25 mouse cellular contexts compared by ENCODE assay signal in genomic region chr11:99391375-99391774, GRCm38 (mm10). TPM values are rescaled to one million over a fixed set of nuclear protein-coding genes. Genes with fewer than 3 reads are reported as not detected.
A peak's percentile ranks its signal among the peaks of the same experiment; 100 is the strongest.
DNase-seq lines count a peak whose midpoint lies in the region; ATAC-seq lines count a peak whose summit lies in the region.
"Had no signal": no experiment of that assay in that cellular context is flagged by ENCODE, and none has a peak within 500 bp of the region (broad histone marks: within the 10 kb centered on the region; RNA-seq: fewer than 3 reads in every experiment).

No protein-coding gene starts in this region.

- no peak for ATAC-seq in cerebellum, adult (ENCODE audit: insufficient number of reproducible peaks, low FRiP score, low TSS enrichment)
- no peak for ATAC-seq in stomach, embryonic 16.5 days (ENCODE audit: insufficient read depth, low FRiP score)
- ATAC-seq in monocyte, adult 5-6 weeks (replicated peaks; ENCODE audit: insufficient number of reproducible peaks, low FRiP score, low TSS enrichment, poor library complexity, severe bottlenecking): no peak
- ATAC-seq: forebrain, embryonic 13.5 days; hindbrain, embryonic 16.5 days; inflammation-experienced regulatory T-cells, adult 6 months; intestine, postnatal 0 days had no signal

- no peaks in the 10 kb centered on the region for H3K9me3 ChIP-seq in stomach, embryonic 16.5 days (replicated peaks; ENCODE audit: control insufficient read depth, low read length)
- H3K9me3 ChIP-seq: embryonic facial prominence, embryonic 12.5 days; forebrain, embryonic 13.5 days; hindbrain, embryonic 12.5 days had no signal

- WGBS in stomach, embryonic 16.5 days: 78% methylated on average over 6 of the region's 6 CpGs

- H3K27ac ChIP-seq in stomach, embryonic 16.5 days (ENCODE audit: low read length): peak overlapping the region; percentile 44; the same call in 1 of the 2 replicates
- H3K27ac ChIP-seq: embryonic facial prominence, embryonic 12.5 days; forebrain, embryonic 13.5 days; hindbrain, embryonic 12.5 days had no signal

- peaks cover 2% of the 10 kb centered on the region; the same call in 1 of the 2 replicates for H3K4me1 ChIP-seq in stomach, embryonic 16.5 days (ENCODE audit: control insufficient read depth, insufficient read depth, low read length)
- H3K4me1 ChIP-seq: embryonic facial prominence, embryonic 12.5 days had no signal

- peak; percentile 42 to 45 for DNase-seq in cerebellum, postnatal 10 days
- peak; percentile 52 for DNase-seq in heart, adult 11 months
- DNase-seq in heart, adult 18-20 months: no peak
- peak; percentile 10 for DNase-seq in brain, adult 2 months (ENCODE audit: low read depth, low spot score)
- DNase-seq: adrenal gland, postnatal 14 days; cerebellum, adult 8-10 months; embryo, embryonic 11 days; gastrocnemius, postnatal 10 days; heart, postnatal 10 days; heart, postnatal 4 days had no signal

- no peak overlapping the region for H3K9ac ChIP-seq in stomach, embryonic 16.5 days (ENCODE audit: low read length)
- H3K9ac ChIP-seq: embryonic facial prominence, embryonic 12.5 days; forebrain, embryonic 13.5 days; hindbrain, embryonic 12.5 days had no signal

- H3K27me3 ChIP-seq in stomach, embryonic 16.5 days (ENCODE audit: control insufficient read depth, insufficient read depth, low read length): no peaks in the 10 kb centered on the region
- H3K27me3 ChIP-seq: embryonic facial prominence, embryonic 12.5 days; forebrain, embryonic 13.5 days; hindbrain, embryonic 12.5 days had no signal

- H3K4me2 ChIP-seq in stomach, embryonic 16.5 days (ENCODE audit: low read depth, low read length): no peak overlapping the region; the same call in 1 of the 2 replicates
- H3K4me2 ChIP-seq: embryonic facial prominence, embryonic 12.5 days; forebrain, embryonic 13.5 days; hindbrain, embryonic 12.5 days had no signal

- H3K4me3 ChIP-seq in stomach, embryonic 16.5 days (replicated peaks; ENCODE audit: low read length): no peak overlapping the region
- H3K4me3 ChIP-seq: embryonic facial prominence, embryonic 12.5 days; forebrain, embryonic 13.5 days; hindbrain, embryonic 12.5 days had no signal

- no peaks in the 10 kb centered on the region for H3K36me3 ChIP-seq in stomach, embryonic 16.5 days (ENCODE audit: control insufficient read depth, insufficient read depth, low read length)
- H3K36me3 ChIP-seq: embryonic facial prominence, embryonic 12.5 days; hindbrain, embryonic 12.5 days had no signal

RNA-seq across cellular contexts. Expression of gene Krt10, which starts 2.2 kb away (rescaled TPM):
- total RNA-seq in heart, adult 18-20 months (2021): 1 to 10 TPM; 4.1 to 5.1 TPM
- polyA plus RNA-seq in stomach, embryonic 16.5 days (2015; fragmentation: Nextera tagmentation; extraction: Ambion mirVana): 22.3 and 24.1 TPM in 2 replicates
- total RNA-seq in monocyte, adult 5-6 weeks (2017): 0.29 to 3.1 TPM (median 1.6 TPM) in 3 replicates
- total RNA-seq: MEL had no signal

RNA-seq across cellular contexts. Expression of gene Krt28, which starts 16.7 kb away (rescaled TPM):
- total RNA-seq in heart, adult 18-20 months (2021): not detected
- polyA plus RNA-seq in stomach, embryonic 16.5 days (2015; fragmentation: Nextera tagmentation; extraction: Ambion mirVana): 0.14 and 0.21 TPM in 2 replicates
- not detected in 3 replicates for total RNA-seq in monocyte, adult 5-6 weeks (2017)
- total RNA-seq: adrenal gland, postnatal 14 days; common myeloid progenitor, adult 5-6 weeks; gastrocnemius, postnatal 4 days; heart, adult 8-10 months; heart, postnatal 10 days; heart, postnatal 4 days; MEL had no signal
- polyA plus RNA-seq: heart, embryonic 14.5 days; inflammation-experienced regulatory T-cells, adult 6 months; intestine, postnatal 0 days had no signal

RNA-seq across cellular contexts. Expression of gene Krt12, which starts 30.7 kb away (rescaled TPM):
- not detected for total RNA-seq in heart, adult 18-20 months (2021)
- polyA plus RNA-seq in stomach, embryonic 16.5 days (2015; fragmentation: Nextera tagmentation; extraction: Ambion mirVana): 0.12 and 0.19 TPM in 2 replicates
- total RNA-seq in monocyte, adult 5-6 weeks (2017): not detected in 3 replicates
- total RNA-seq: adrenal gland, postnatal 14 days; common myeloid progenitor, adult 5-6 weeks; gastrocnemius, postnatal 10 days; gastrocnemius, postnatal 4 days; heart, adult 8-10 months; heart, postnatal 10 days; heart, postnatal 4 days; MEL had no signal
- polyA plus RNA-seq: C2C12; embryonic facial prominence, embryonic 12.5 days; forebrain, embryonic 13.5 days; heart, embryonic 14.5 days; inflammation-experienced regulatory T-cells, adult 6 months had no signal

RNA-seq across cellular contexts. Expression of gene Krt27, which starts 40.5 kb away (rescaled TPM):
- not detected for total RNA-seq in heart, adult 18-20 months (2021)
- 0.15 TPM in 1 of 2 replicates, not detected in the other for polyA plus RNA-seq in stomach, embryonic 16.5 days (2015; fragmentation: Nextera tagmentation; extraction: Ambion mirVana)
- not detected in 3 replicates for total RNA-seq in monocyte, adult 5-6 weeks (2017)
- total RNA-seq: adrenal gland, postnatal 14 days; common myeloid progenitor, adult 5-6 weeks; gastrocnemius, postnatal 10 days; heart, adult 8-10 months; heart, postnatal 10 days; heart, postnatal 4 days; MEL had no signal
- polyA plus RNA-seq: C2C12; embryonic facial prominence, embryonic 12.5 days; forebrain, embryonic 13.5 days; heart, embryonic 14.5 days; hindbrain, embryonic 12.5 days; inflammation-experienced regulatory T-cells, adult 6 months; intestine, postnatal 0 days had no signal

RNA-seq across cellular contexts. Expression of gene Krt20, which starts 46.6 kb away (rescaled TPM):
- total RNA-seq in heart, adult 18-20 months (2021): not detected
- 16.6 and 23.3 TPM in 2 replicates for polyA plus RNA-seq in stomach, embryonic 16.5 days (2015; fragmentation: Nextera tagmentation; extraction: Ambion mirVana)
- total RNA-seq in monocyte, adult 5-6 weeks (2017): not detected in 3 replicates
- total RNA-seq: common myeloid progenitor, adult 5-6 weeks; heart, adult 8-10 months; MEL had no signal
- polyA plus RNA-seq: C2C12; forebrain, embryonic 13.5 days; inflammation-experienced regulatory T-cells, adult 6 months had no signal

Comparison
In these comparisons a context has a peak if more than half of its experiments do, and no peak if none do; other contexts are left out.
1. DNase-seq: peak in cerebellum, postnatal 10 days (2 of 2), heart, adult 11 months (single experiment) and brain, adult 2 months (single experiment); none in heart, adult 18-20 months (0 of 2).